Mouse (Mus musculus) lung, adult 2 months (tissue): ENCODE measurements at regions not wholly inside any gene's neighbourhood (a gene's known extent, or its start where the extent isn't known, plus 50 kb on each side); places are given as distances from the start of the nearest gene placed in this dataset.

Experiments used
- CTCF ChIP-seq: fragments of 200-500 bp; IDR thresholded peaks from 2 replicates; pipeline ENCODE4 v1.5.1; 2011; ENCODE audit warnings: mild to moderate bottlenecking, low read length, control low read depth; ENCODE audit not compliant: insufficient read depth
- POLR2A ChIP-seq: fragments of 200-500 bp; IDR thresholded peaks from 2 replicates; pipeline ENCODE4 v1.6.1; 2011; ENCODE audit warnings: low read depth, mild to moderate bottlenecking, control low read depth, low read length, borderline replicate concordance; ENCODE audit errors: extremely low read depth

- TF ChIP-seq POLR2A (no peak), CTCF (no peak)
These were observed 286.2 kb downstream of the Cyp26b1 start for GRCm38 (mm10) chr6:84307556-84307955.
